13 mouse cellular contexts compared by ENCODE assay signal in genomic region chr11:65530744-65531143, GRCm38 (mm10).
DNase-seq lines count a peak whose midpoint lies in the region; ATAC-seq and TF ChIP-seq lines count a peak whose summit lies in the region.
"Had no signal": no experiment of that assay in that cellular context is flagged by ENCODE, and none has a peak within 500 bp of the region (broad histone marks: within the 10 kb centered on the region; RNA-seq: fewer than 3 reads in every experiment).

No protein-coding gene starts in this region.

- no peaks in the 10 kb centered on the region for H3K9me3 ChIP-seq in heart, postnatal 0 days (replicated peaks; ENCODE audit: control insufficient read depth, low read length)
- no peaks in the 10 kb centered on the region for H3K9me3 ChIP-seq in heart, embryonic 11.5 days (replicated peaks; ENCODE audit: control insufficient read depth, low read length)
- no peaks in the 10 kb centered on the region for H3K9me3 ChIP-seq in midbrain, postnatal 0 days (ENCODE audit: low read length)
- H3K9me3 ChIP-seq in midbrain, embryonic 13.5 days = no peaks in the 10 kb centered on the region
- no peaks in the 10 kb centered on the region for H3K9me3 ChIP-seq in embryonic facial prominence, embryonic 10.5 days
- H3K9me3 ChIP-seq: hindbrain, embryonic 15.5 days; limb, embryonic 15.5 days had no signal

- DNase-seq in cerebellum, adult 18-20 months = peak; percentile 6 to 7
- DNase-seq in heart, postnatal 0 days (ENCODE audit: low spot score) = no peak
- DNase-seq in midbrain, postnatal 0 days (ENCODE audit: low spot score) = peak; percentile 12
- no peak for DNase-seq in embryonic facial prominence, embryonic 10.5 days (ENCODE audit: low spot score)
- DNase-seq: kidney, adult 18-20 months; lung, adult 2 months; midbrain, embryonic 14.5 days; thymus, postnatal 25 days had no signal

- no peak overlapping the region for H3K27ac ChIP-seq in heart, postnatal 0 days (ENCODE audit: low read depth)
- H3K27ac ChIP-seq in heart, embryonic 11.5 days (ENCODE audit: low read depth, low read length) = no peak overlapping the region
- no peak overlapping the region for H3K27ac ChIP-seq in midbrain, postnatal 0 days (ENCODE audit: low read depth, low read length)
- no peak overlapping the region for H3K27ac ChIP-seq in midbrain, embryonic 13.5 days
- no peak overlapping the region for H3K27ac ChIP-seq in embryonic facial prominence, embryonic 10.5 days (replicated peaks)
- H3K27ac ChIP-seq: hindbrain, embryonic 15.5 days; limb, embryonic 15.5 days had no signal

- no peak overlapping the region for H3K4me2 ChIP-seq in heart, postnatal 0 days (ENCODE audit: low read depth, low read length)
- H3K4me2 ChIP-seq in heart, embryonic 11.5 days = no peak overlapping the region
- no peak overlapping the region for H3K4me2 ChIP-seq in midbrain, postnatal 0 days (ENCODE audit: low read depth, low read length, poor library complexity, severe bottlenecking)
- no peak overlapping the region for H3K4me2 ChIP-seq in midbrain, embryonic 13.5 days (replicated peaks)
- H3K4me2 ChIP-seq: hindbrain, embryonic 15.5 days; limb, embryonic 15.5 days had no signal

- TF ChIP-seq CTCF in heart, postnatal 0 days (IDR thresholded peaks at IDR 0.05; ENCODE audit: low read depth) = peak; percentile 14; the same call in 1 of the 2 replicates
- peak; percentile 36 for TF ChIP-seq CTCF in midbrain, postnatal 0 days (IDR thresholded peaks at IDR 0.05)

- no peak overlapping the region for H3K4me3 ChIP-seq in heart, postnatal 0 days (ENCODE audit: low read depth, low read length)
- H3K4me3 ChIP-seq in heart, embryonic 11.5 days (ENCODE audit: low read depth, low read length) = no peak overlapping the region
- no peak overlapping the region for H3K4me3 ChIP-seq in midbrain, postnatal 0 days (ENCODE audit: low read depth, low read length)
- no peak overlapping the region for H3K4me3 ChIP-seq in midbrain, embryonic 13.5 days (replicated peaks)
- no peak overlapping the region for H3K4me3 ChIP-seq in embryonic facial prominence, embryonic 10.5 days
- H3K4me3 ChIP-seq: hindbrain, embryonic 15.5 days; limb, embryonic 15.5 days had no signal

- H3K27me3 ChIP-seq in heart, postnatal 0 days (ENCODE audit: control insufficient read depth, insufficient read depth, low read length) = no peaks in the 10 kb centered on the region
- no peaks in the 10 kb centered on the region for H3K27me3 ChIP-seq in heart, embryonic 11.5 days (ENCODE audit: control insufficient read depth, insufficient read depth, low read length)
- no peaks in the 10 kb centered on the region for H3K27me3 ChIP-seq in midbrain, postnatal 0 days (ENCODE audit: insufficient read depth, low read length)
- H3K27me3 ChIP-seq in midbrain, embryonic 13.5 days = no peaks in the 10 kb centered on the region
- no peaks in the 10 kb centered on the region for H3K27me3 ChIP-seq in embryonic facial prominence, embryonic 10.5 days (replicated peaks; ENCODE audit: low read depth, poor library complexity, severe bottlenecking)
- H3K27me3 ChIP-seq: hindbrain, embryonic 15.5 days; limb, embryonic 15.5 days had no signal

- no peak for ATAC-seq in cerebellum, adult (ENCODE audit: insufficient number of reproducible peaks, low FRiP score, low TSS enrichment)
- no peak for ATAC-seq in heart, postnatal 0 days (ENCODE audit: insufficient read depth, low read depth)
- no peak for ATAC-seq in heart, embryonic 11.5 days (replicated peaks; ENCODE audit: insufficient number of reproducible peaks, low FRiP score, low TSS enrichment)
- ATAC-seq in midbrain, postnatal 0 days (ENCODE audit: low FRiP score) = no peak
- ATAC-seq in midbrain, embryonic 13.5 days = no peak

- H3K4me1 ChIP-seq in heart, postnatal 0 days (ENCODE audit: control insufficient read depth, insufficient read depth) = no peaks in the 10 kb centered on the region
- no peaks in the 10 kb centered on the region for H3K4me1 ChIP-seq in heart, embryonic 11.5 days (ENCODE audit: control insufficient read depth, insufficient read depth, low read length)
- no peaks in the 10 kb centered on the region for H3K4me1 ChIP-seq in midbrain, postnatal 0 days (ENCODE audit: insufficient read depth, low read length)
- no peaks in the 10 kb centered on the region for H3K4me1 ChIP-seq in midbrain, embryonic 13.5 days (replicated peaks)
- H3K4me1 ChIP-seq in embryonic facial prominence, embryonic 10.5 days = no peaks in the 10 kb centered on the region
- H3K4me1 ChIP-seq: hindbrain, embryonic 15.5 days; limb, embryonic 15.5 days had no signal

- H3K36me3 ChIP-seq in heart, postnatal 0 days (replicated peaks; ENCODE audit: control insufficient read depth, insufficient read depth, low read length) = no peaks in the 10 kb centered on the region
- no peaks in the 10 kb centered on the region for H3K36me3 ChIP-seq in heart, embryonic 11.5 days (ENCODE audit: control insufficient read depth, insufficient read depth, low read length)
- no peaks in the 10 kb centered on the region for H3K36me3 ChIP-seq in midbrain, postnatal 0 days (ENCODE audit: insufficient read depth, low read length)
- H3K36me3 ChIP-seq in midbrain, embryonic 13.5 days = no peaks in the 10 kb centered on the region
- H3K36me3 ChIP-seq in embryonic facial prominence, embryonic 10.5 days (replicated peaks) = no peaks in the 10 kb centered on the region
- H3K36me3 ChIP-seq: hindbrain, embryonic 15.5 days; limb, embryonic 15.5 days had no signal

- WGBS in heart, postnatal 0 days = 60% methylated on average over 5 of the region's 5 CpGs
- 60% methylated on average over 5 of the region's 5 CpGs for WGBS in heart, embryonic 11.5 days (ENCODE audit: insufficient replicate concordance)
- WGBS in midbrain, postnatal 0 days = 72% methylated on average over 5 of the region's 5 CpGs
- 78% methylated on average over 5 of the region's 5 CpGs for WGBS in midbrain, embryonic 13.5 days
- WGBS in embryonic facial prominence, embryonic 10.5 days = 85% methylated on average over 5 of the region's 5 CpGs

- H3K9ac ChIP-seq in heart, postnatal 0 days (replicated peaks; ENCODE audit: low read depth, low read length) = no peak overlapping the region
- no peak overlapping the region for H3K9ac ChIP-seq in heart, embryonic 11.5 days (ENCODE audit: low read depth, low read length)
- no peak overlapping the region for H3K9ac ChIP-seq in midbrain, postnatal 0 days (replicated peaks; ENCODE audit: low read length, poor library complexity, severe bottlenecking)
- no peak overlapping the region for H3K9ac ChIP-seq in midbrain, embryonic 13.5 days (replicated peaks)
- H3K9ac ChIP-seq: hindbrain, embryonic 15.5 days; limb, embryonic 15.5 days had no signal

- TF ChIP-seq EP300 in heart, postnatal 0 days (IDR thresholded peaks at IDR 0.05; ENCODE audit: low read depth) = no peak

Comparison
In these comparisons a context has a peak if more than half of its experiments do, and no peak if none do; other contexts are left out.
1. DNase-seq: peak in cerebellum, adult 18-20 months (2 of 2) and midbrain, postnatal 0 days (single experiment); none in heart, postnatal 0 days (single experiment) and embryonic facial prominence, embryonic 10.5 days (single experiment).